ENCODE assay signal across 24 mouse cellular contexts in genomic region chr13:92973791-92974190, GRCm38 (mm10).
DNase-seq lines count a peak whose midpoint lies in the region; ATAC-seq and TF ChIP-seq lines count a peak whose summit lies in the region.
"Had no signal": no experiment of that assay in that cellular context is flagged by ENCODE, and none has a peak within 500 bp of the region (broad histone marks: within the 10 kb centered on the region; RNA-seq: fewer than 3 reads in every experiment).

No protein-coding gene starts in this region.

- H3K4me3 ChIP-seq in liver, postnatal 0 days (ENCODE audit: low read depth, low read length): no peak overlapping the region
- H3K4me3 ChIP-seq: forebrain, embryonic 10.5 days; hindbrain, embryonic 13.5 days; intestine, embryonic 15.5 days; limb, embryonic 12.5 days; neural tube, embryonic 12.5 days had no signal

- TF ChIP-seq CTCF in liver, postnatal 0 days (IDR thresholded peaks at IDR 0.05; ENCODE audit: low read depth): peak; percentile 17; the same call in 1 of the 2 replicates

- no peaks in the 10 kb centered on the region for H3K36me3 ChIP-seq in liver, postnatal 0 days (replicated peaks; ENCODE audit: insufficient read depth, low read length)
- H3K36me3 ChIP-seq: forebrain, embryonic 10.5 days; hindbrain, embryonic 13.5 days; intestine, embryonic 15.5 days; limb, embryonic 12.5 days; neural tube, embryonic 12.5 days had no signal

- 45% methylated on average over 4 of the region's 4 CpGs for WGBS in liver, postnatal 0 days (ENCODE audit: insufficient replicate concordance)

- ATAC-seq in liver, postnatal 0 days: no peak
- ATAC-seq: intestine, embryonic 15.5 days had no signal

- intact Hi-C loops in left cerebral cortex, postnatal 14 days (cut with DNase I): no loop called here

- H3K9me3 ChIP-seq in liver, postnatal 0 days (ENCODE audit: low read length): no peaks in the 10 kb centered on the region
- H3K9me3 ChIP-seq: forebrain, embryonic 10.5 days; hindbrain, embryonic 13.5 days; intestine, embryonic 15.5 days; limb, embryonic 12.5 days; neural tube, embryonic 12.5 days had no signal

- no peaks in the 10 kb centered on the region for H3K4me1 ChIP-seq in liver, postnatal 0 days (ENCODE audit: insufficient read depth)
- H3K4me1 ChIP-seq: forebrain, embryonic 10.5 days; hindbrain, embryonic 13.5 days; intestine, embryonic 15.5 days; limb, embryonic 12.5 days; neural tube, embryonic 12.5 days had no signal

- no peak overlapping the region for H3K4me2 ChIP-seq in liver, postnatal 0 days (ENCODE audit: low read depth, low read length)
- H3K4me2 ChIP-seq: heart, embryonic 11.5 days; hindbrain, embryonic 13.5 days; intestine, embryonic 15.5 days; limb, embryonic 12.5 days; midbrain, embryonic 11.5 days; neural tube, embryonic 12.5 days had no signal

- DNase-seq in frontal cortex, adult 2 months (ENCODE audit: extremely low spot score in 1 of 2, low spot score in 1 of 2): peak; percentile 66 to 77
- DNase-seq in frontal cortex, postnatal 10 days (ENCODE audit: low spot score in 2 of 2): no peak
- DNase-seq in liver, postnatal 0 days: no peak
- no peak for DNase-seq in liver
- peak; percentile 38 to 61 for DNase-seq in left cerebral cortex, postnatal 14 days (ENCODE audit: low spot score in 2 of 2)
- DNase-seq in telencephalon, adult 2 months (ENCODE audit: low read depth, low spot score): peak; percentile 85
- DNase-seq in urinary bladder, postnatal 14 days (ENCODE audit: low spot score): no peak
- no peak for DNase-seq in ovary, postnatal 14 days (ENCODE audit: low spot score)
- DNase-seq: adrenal gland, postnatal 14 days; cerebellum, adult 11-12 months; cerebellum, postnatal 25 days; gastrocnemius, postnatal 36 days; heart, postnatal 14 days; kidney, postnatal 36 days; layer of hippocampus, adult 9-11 months; thymus, postnatal 25 days had no signal

- no peak for TF ChIP-seq EP300 in liver, postnatal 0 days (IDR thresholded peaks at IDR 0.05; ENCODE audit: low read depth)

- H3K9ac ChIP-seq in liver, postnatal 0 days (replicated peaks): no peak overlapping the region
- H3K9ac ChIP-seq: hindbrain, embryonic 13.5 days; intestine, embryonic 15.5 days; limb, embryonic 12.5 days; liver, embryonic 14.5 days; neural tube, embryonic 12.5 days had no signal

- H3K27ac ChIP-seq in liver, postnatal 0 days (ENCODE audit: low read depth): no peak overlapping the region
- H3K27ac ChIP-seq: forebrain, embryonic 10.5 days; hindbrain, embryonic 13.5 days; intestine, embryonic 15.5 days; limb, embryonic 12.5 days; liver, embryonic 14.5 days; neural tube, embryonic 12.5 days had no signal

- no peaks in the 10 kb centered on the region for H3K27me3 ChIP-seq in liver, postnatal 0 days (ENCODE audit: insufficient read depth, low read length)
- H3K27me3 ChIP-seq: hindbrain, embryonic 13.5 days; intestine, embryonic 15.5 days; limb, embryonic 12.5 days; neural tube, embryonic 12.5 days had no signal

Comparison
In these comparisons a context has a peak if more than half of its experiments do, and no peak if none do; other contexts are left out.
1. DNase-seq: peak in frontal cortex, adult 2 months (2 of 2), left cerebral cortex, postnatal 14 days (2 of 2) and telencephalon, adult 2 months (single experiment); none in frontal cortex, postnatal 10 days (0 of 2), liver, postnatal 0 days (single experiment), liver (single experiment), urinary bladder, postnatal 14 days (single experiment) and ovary, postnatal 14 days (single experiment).